Mouse (Mus musculus) embryonic stem cell, embryonic (primary cell): ENCODE results near the gene Nags.

Source experiments
- CTCF ChIA-PET, 4 experiments: fragments of 300-600 bp in 2 of 4; fragments of 350-600 bp in 2 of 4; sonication (Branson Sonifier 250); formaldehyde crosslinking; loops; one replicate each; lab custom pipeline; 2022; ENCODE audit warnings: inconsistent platforms in 2 of 4; lab: Charles Lee
- POLR2A ChIA-PET, 4 experiments: fragments of 300-600 bp in 2 of 4; fragments of 350-600 bp in 2 of 4; sonication (Branson Sonifier 250); formaldehyde crosslinking; loops; one replicate each; lab custom pipeline; 2022; ENCODE audit warnings: antibody characterized with exemption in 4 of 4, inconsistent platforms in 1 of 4; lab: Charles Lee

Nags gene

GRCm38 (mm10) chr11:102142355-102142754 is 3.0 kb upstream of the Nags start:
- ChIA-PET POLR2A (interaction anchor here in 3 of 4 experiments (0.6 to 2.0 kb wide), 10 partner anchors 8 to 268 kb away, joined by 3 to 10 read pairs (median 4); partner anchors contain the start of genes BC030867 (in 1 of the 3) and Cfap97d1 (in 1 of the 3)), CTCF (interaction anchor here in 3 of 4 experiments (0.5 to 1.9 kb wide), 13 partner anchors 8 to 499 kb away, joined by 3 to 9 read pairs (median 3); partner anchors contain the start of gene Sost (in 1 of the 3))

- POLR2A ChIA-PET: interaction anchor here in 1 of 4 experiments (1.4 kb wide), 1 partner anchor 123 kb away, joined by 3 read pairs; no protein-coding TSS in a partner anchor
- CTCF ChIA-PET: interaction anchor here in 2 of 4 experiments (0.5 to 0.6 kb wide), 3 partner anchors 46 to 139 kb away, joined by 3 read pairs; no protein-coding TSS in a partner anchor
These were observed 299 bp upstream of the Nags start for GRCm38 (mm10) chr11:102144957-102145470.

DNA sequence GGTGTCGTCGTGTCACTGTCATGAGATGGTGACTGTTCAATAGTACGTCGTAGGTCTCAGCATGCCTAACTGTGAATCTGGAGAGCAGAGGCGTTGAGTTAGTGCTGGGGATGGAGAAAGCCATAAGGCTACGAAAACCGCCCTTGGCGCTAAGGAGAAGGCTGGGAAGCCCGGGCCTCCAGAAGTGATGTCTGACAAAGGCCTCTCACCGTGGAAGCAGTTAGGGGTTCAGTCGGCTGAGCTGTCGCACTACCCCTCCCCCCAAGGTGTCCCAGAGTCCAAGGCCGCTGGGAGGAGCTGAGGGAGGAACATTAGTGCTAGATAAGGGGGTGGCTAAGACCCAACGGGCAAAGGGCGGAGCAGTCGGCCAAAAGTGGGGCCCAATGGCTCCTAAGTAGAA is 692 bp downstream of the Nags start:
- ChIA-PET POLR2A (interaction anchor here in 2 of 4 experiments (0.6 to 1.4 kb wide), 9 partner anchors 9 to 165 kb away, joined by 3 to 6 read pairs (median 3); partner anchors contain the start of genes Hdac5 (in 1 of the 2), Tmem101 (in 1 of the 2) and Tmub2 (in 1 of the 2)), CTCF (interaction anchor here in 3 of 4 experiments (1.0 to 1.3 kb wide), 6 partner anchors 8 to 101 kb away, joined by 3 to 5 read pairs (median 3); partner anchors contain the start of gene Tmem101 (in 2 of the 3))

DNA sequence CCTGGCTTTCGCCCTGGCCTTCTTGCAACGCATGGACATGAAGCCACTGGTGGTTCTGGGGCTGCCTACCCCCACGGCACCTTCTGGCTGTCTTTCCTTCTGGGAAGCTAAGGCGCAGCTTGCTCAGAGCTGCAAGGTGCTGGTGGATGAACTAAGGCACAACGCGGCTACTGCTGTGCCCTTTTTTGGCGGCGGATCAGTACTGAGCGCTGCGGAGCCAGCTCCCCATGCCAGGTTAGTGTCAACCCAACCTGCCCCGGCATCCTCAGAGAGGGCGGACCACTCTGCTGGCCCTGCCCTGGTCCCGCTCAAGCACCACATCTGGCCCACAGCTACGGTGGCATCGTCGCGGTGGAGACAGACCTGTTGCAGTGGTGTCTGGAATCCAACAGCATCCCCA is 1.2 kb downstream of the Nags start:
- ChIA-PET CTCF (interaction anchor here in 3 of 4 experiments (0.5 to 1.3 kb wide), 9 partner anchors 8 to 219 kb away, joined by 3 to 5 read pairs (median 3); partner anchors contain the start of gene Tmem101 (in 2 of the 3)), POLR2A (interaction anchor here in 3 of 4 experiments (0.6 to 1.4 kb wide), 10 partner anchors 8 to 164 kb away, joined by 3 to 6 read pairs (median 3); partner anchors contain the start of genes Hdac5 (in 1 of the 3), Tmem101 (in 1 of the 3) and Tmub2 (in 1 of the 3))

GRCm38 (mm10) chr11:102147213-102147989 is 2.1 kb downstream of the Nags start:
- POLR2A ChIA-PET: interaction anchor here (0.6 to 1.8 kb wide), 13 partner anchors 9 to 1083 kb away, joined by 3 to 8 read pairs (median 3); partner anchors contain the start of gene Tmem101 (in 2 of the 4)
- CTCF ChIA-PET: interaction anchor here (0.5 to 2.2 kb wide), 23 partner anchors 9 to 819 kb away, joined by 3 to 9 read pairs (median 4); partner anchors contain the start of genes Tmem101 (in 2 of the 4), BC030867 (in 1 of the 4), Dusp3 (in 1 of the 4) and Tmub2 (in 1 of the 4)

DNA sequence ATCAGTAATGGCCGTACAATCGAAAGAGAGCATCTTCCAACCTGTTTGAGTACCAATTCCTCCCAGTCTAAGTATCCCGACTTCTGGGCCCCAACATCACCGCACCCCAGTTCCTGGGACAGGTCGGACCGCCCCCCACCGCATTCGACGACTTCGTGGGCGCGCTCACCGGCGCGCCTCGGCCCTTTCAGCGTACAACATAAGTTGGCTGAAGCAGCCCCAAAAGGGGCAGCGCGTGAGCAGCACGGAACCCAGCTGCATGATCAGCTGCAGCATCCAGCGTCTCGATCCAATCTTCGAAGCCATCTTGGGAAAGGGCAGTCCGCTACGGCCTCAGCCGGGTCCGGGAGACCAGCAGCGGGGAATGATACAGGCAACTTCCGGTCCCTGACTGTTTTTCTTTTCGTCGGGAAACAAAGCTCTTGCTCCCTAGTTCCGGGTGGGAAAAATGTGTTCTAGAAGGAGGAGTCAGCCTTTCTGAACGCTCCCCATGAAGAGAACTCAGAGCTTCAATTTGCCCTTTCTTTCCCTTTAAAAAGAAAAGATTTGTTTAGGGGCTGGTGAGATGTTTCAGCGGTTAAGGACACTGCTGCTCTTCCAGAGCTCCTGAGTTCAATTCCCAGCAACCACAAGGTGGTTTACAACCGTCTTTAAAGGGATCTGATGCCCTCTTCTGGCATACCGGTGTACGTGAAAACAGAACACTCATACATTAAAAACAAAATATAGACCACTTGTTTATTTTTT is 10.9 kb downstream of the Nags start, which contains the start of gene Tmem101:
Gene Tmem101, minus strand, starts transcription at position 366 of the 747 bp plus-strand sequence.
- ChIA-PET POLR2A (interaction anchor here (0.5 to 2.5 kb wide), 38 partner anchors 8 to 604 kb away, joined by 3 to 13 read pairs (median 3); partner anchors contain the start of genes Pyy (in 2 of the 4), Asb16 (in 1 of the 4), BC030867 (in 1 of the 4) and Cd300lg (in 1 of the 4)), CTCF (interaction anchor here in 3 of 4 experiments (0.6 to 2.0 kb wide), 35 partner anchors 8 to 714 kb away, joined by 3 to 10 read pairs (median 4); partner anchors contain the start of genes BC030867 (in 2 of the 3), Dusp3 (in 1 of the 3), Rpl27 (in 1 of the 3) and Tmub2 (in 1 of the 3))

GRCm38 (mm10) chr11:102156786-102157089 is 11.4 kb downstream of the Nags start:
- POLR2A ChIA-PET: interaction anchor here (0.5 to 2.5 kb wide), 32 partner anchors 8 to 605 kb away, joined by 3 to 8 read pairs (median 3); partner anchors contain the start of genes Pyy (in 2 of the 4), Asb16 (in 1 of the 4), BC030867 (in 1 of the 4) and Cd300lg (in 1 of the 4)

GRCm38 (mm10) chr11:102158024-102158423 is 12.7 kb downstream of the Nags start:
- ChIA-PET CTCF (interaction anchor here in 2 of 4 experiments (0.6 to 1.4 kb wide), 2 partner anchors 56 to 87 kb away, joined by 3 read pairs; no protein-coding TSS in a partner anchor), POLR2A (interaction anchor here in 1 of 4 experiments (0.6 to 1.1 kb wide), 4 partner anchors 19 to 517 kb away, joined by 3 to 10 read pairs (median 4); no protein-coding TSS in a partner anchor)

More at GRCm38 (mm10) chr11:102156786-102157089, 11.4 kb downstream of the Nags start:
- CTCF ChIA-PET: interaction anchor here in 3 of 4 experiments (0.6 to 2.0 kb wide), 30 partner anchors 9 to 715 kb away, joined by 3 to 10 read pairs (median 4); partner anchors contain the start of genes BC030867 (in 2 of the 3) and Rpl27 (in 1 of the 3)

DNA sequence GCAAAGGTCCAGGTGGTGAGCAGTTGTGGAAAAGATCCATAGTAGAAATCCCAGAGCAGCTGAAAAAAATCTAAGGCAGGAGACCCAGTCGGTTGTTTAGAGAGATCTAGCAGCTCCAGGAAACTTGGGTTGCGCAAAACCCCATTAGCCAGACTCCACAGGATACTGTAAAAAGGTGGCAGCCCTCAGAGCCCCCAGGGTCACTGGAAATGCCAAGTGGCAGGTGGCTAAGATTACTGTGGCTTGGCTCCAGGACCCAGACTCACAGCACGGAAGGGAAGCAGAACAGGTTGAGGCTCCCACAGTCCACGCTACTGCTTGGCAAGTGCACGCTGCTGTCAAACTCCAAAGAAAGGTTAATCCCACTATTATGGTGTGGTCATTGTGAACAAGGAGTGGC is 14.5 kb downstream of the Nags start:
- ChIA-PET POLR2A (interaction anchor here in 3 of 4 experiments (0.8 to 1.7 kb wide), 3 partner anchors 13 to 179 kb away, joined by 3 to 4 read pairs (median 3); no protein-coding TSS in a partner anchor), CTCF (interaction anchor here in 2 of 4 experiments (0.6 to 1.1 kb wide), 4 partner anchors 53 to 120 kb away, joined by 3 read pairs; no protein-coding TSS in a partner anchor)

GRCm38 (mm10) chr11:102165971-102166722 is 20.8 kb downstream of the Nags start:
- POLR2A ChIA-PET: interaction anchor here in 2 of 4 experiments (0.6 to 2.9 kb wide), 10 partner anchors 10 to 913 kb away, joined by 3 to 13 read pairs (median 3); partner anchors contain the start of genes G6pc3 (in 1 of the 2), Grn (in 1 of the 2) and Tmem101 (in 1 of the 2)

DNA sequence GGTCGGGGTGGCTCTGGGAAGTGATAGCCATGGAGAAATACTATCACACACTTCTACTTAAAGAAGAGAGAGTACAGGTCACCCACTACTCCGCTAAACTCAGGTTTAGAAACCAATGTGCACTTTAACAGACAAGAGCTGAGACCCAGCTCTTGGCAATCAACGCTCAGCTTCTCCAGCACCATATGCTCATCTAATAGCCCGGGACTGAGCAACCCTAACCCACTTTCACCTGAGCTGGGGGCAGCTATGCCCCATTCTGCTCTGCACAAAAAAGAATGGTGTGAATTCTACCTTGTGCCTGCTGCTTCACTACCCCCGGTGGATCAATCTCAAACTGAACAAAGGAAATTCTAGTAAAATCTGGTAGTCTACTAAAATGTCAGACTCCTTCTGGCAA is 22.2 kb downstream of the Nags start:
- CTCF ChIA-PET: interaction anchor here in 1 of 4 experiments (0.5 to 0.6 kb wide), 2 partner anchors 70 to 81 kb away, joined by 3 to 16 read pairs; partner anchors contain the start of gene BC030867
- POLR2A ChIA-PET: interaction anchor here in 2 of 4 experiments (0.9 to 1.4 kb wide), 4 partner anchors 10 to 39 kb away, joined by 3 to 4 read pairs (median 3); no protein-coding TSS in a partner anchor

More at GRCm38 (mm10) chr11:102165971-102166722, 20.8 kb downstream of the Nags start:
- CTCF ChIA-PET: interaction anchor here (0.6 to 1.3 kb wide), 6 partner anchors 10 to 372 kb away, joined by 3 to 5 read pairs (median 3); partner anchors contain the start of genes Cd300lg (in 1 of the 4) and Tmem101 (in 1 of the 4)

DNA sequence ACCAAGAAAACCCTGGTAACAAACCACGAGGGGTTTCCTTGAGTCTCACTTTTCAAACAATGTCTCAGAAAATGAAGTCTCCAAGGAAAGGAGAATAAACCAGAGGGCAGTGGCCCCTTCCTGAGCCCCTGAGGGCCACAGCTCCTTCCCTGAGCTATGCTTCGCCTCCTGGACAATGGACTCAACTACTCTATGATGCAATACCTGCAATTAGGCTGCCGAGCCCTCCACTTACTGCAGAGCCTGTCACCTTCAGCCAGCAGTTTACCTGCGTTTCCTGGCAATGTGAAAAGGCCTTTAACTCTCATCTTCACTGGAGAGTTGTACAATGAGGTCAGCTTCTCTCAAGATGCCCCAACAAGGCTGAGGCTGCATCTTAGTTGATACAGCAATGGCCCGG is 23.4 kb downstream of the Nags start:
- POLR2A ChIA-PET: interaction anchor here in 2 of 4 experiments (0.9 to 3.5 kb wide), 4 partner anchors 11 to 38 kb away, joined by 3 to 24 read pairs (median 4); partner anchors contain the start of gene G6pc3 (in 1 of the 2)
- CTCF ChIA-PET: no interaction called here

GRCm38 (mm10) chr11:102179836-102180235 is 34.5 kb downstream of the Nags start:
- POLR2A ChIA-PET: interaction anchor here in 2 of 4 experiments (0.5 to 4.5 kb wide), 8 partner anchors 9 to 83 kb away, joined by 3 to 24 read pairs (median 4); partner anchors contain the start of genes G6pc3 (in 2 of the 2) and Tmem101 (in 1 of the 2)
- CTCF ChIA-PET: interaction anchor here in 1 of 4 experiments (0.5 to 1.6 kb wide), 3 partner anchors 69 to 258 kb away, joined by 3 to 4 read pairs (median 3); partner anchors contain the start of gene BC030867

DNA sequence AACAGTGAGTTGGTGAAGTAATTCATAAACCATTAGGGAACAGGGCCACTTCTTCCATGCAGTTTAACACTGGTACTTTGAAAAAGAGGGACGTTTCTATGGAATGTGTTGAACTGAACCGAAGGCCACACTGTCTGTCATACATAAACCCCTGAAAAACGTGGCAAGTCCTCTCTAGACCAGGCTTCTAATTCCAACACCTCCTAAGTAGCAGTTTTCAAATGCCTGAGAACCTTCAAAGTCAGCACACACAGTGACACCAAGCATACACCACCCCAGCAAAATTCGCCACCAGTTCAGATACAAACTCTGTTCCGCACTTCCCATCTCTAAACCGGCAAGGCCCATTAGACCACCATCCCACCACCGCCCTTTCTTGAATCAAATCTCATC is 38.9 kb downstream of the Nags start:
- POLR2A ChIA-PET: interaction anchor here in 3 of 4 experiments (0.6 to 1.4 kb wide), 10 partner anchors 11 to 858 kb away, joined by 3 to 5 read pairs (median 3); partner anchors contain the start of gene Hdac5 (in 1 of the 3)
- CTCF ChIA-PET: no interaction called here
